Mouse (Mus musculus) left cerebral cortex, postnatal 25 days (tissue): ENCODE measurements around the gene Map3k19. TPM values are rescaled to one million over a fixed set of nuclear protein-coding genes. Genes with fewer than 3 reads are reported as not detected.

Experiments used
- DNase-seq, 2 experiments: peaks; one replicate each; pipeline ENCODE4 v3.0.0; 2022; ENCODE audit warnings: low spot score in 2 of 2, mixed read lengths in 1 of 2
- intact Hi-C: fragments of 180-260 bp; cut with DNase I; formaldehyde crosslinking; loops from one replicate; pipeline ENCODE4 v1.15.1; 2025
- total RNA-seq, 2 experiments: library from RNA; stranded (reverse); gene quantifications; 2 replicates each; pipeline ENCODE4 v1.2.3; 2021

The Map3k19 gene
- total RNA-seq, 2 experiments from 2014 or later, result 5.4 to 6.0 TPM

DNA sequence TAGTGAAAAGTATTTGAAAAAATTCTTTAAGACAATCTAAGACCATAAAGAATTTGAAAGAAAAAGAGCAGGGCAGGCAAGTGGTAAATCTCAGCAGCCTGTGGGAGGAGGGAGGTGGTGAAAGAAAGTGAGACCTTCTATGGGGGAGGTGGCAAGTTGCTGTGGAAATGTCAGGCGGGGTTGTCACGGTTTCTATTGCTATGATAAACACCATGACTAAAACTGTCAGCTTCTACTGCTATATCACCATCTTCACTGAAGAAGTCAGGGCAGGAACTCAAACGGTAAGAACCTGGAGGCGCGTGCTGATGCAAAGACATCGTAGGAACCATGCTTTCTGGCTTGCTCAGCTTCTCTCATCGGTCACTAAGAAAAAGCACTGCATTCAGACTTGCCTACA, 41.9 kb downstream of the Map3k19 start:
- DNase-seq, result peak; percentile 20 to 75
- intact Hi-C loops, result no loop called here

GRCm38 (mm10) chr1:127808671-127809070, 46.2 kb downstream of the Map3k19 start:
- intact Hi-C loops, result no loop called here
- no peak for DNase-seq

DNA sequence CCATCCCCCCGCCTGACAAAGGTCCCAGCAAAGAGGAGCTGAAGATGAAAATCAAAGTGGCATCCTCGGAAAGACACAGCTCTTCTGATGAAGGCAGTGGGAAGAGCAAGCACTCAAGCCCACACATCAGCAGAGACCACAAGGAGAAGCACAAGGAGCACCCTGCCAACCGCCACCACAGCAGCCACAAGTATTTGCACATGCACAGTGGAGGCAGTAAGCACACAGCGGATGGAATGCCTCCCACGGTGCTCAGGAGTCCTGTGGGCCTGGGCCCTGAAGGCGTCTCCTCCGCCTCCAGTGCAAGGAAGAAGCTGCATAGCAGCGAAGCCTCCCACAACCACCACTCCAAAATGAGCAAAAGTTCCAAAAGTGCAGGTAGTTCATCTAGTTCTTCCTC, 51.9 kb downstream of the Map3k19 start:
- DNase-seq, result peak; percentile 24 to 43
- intact Hi-C loops, result no loop called here

- DNase-seq, result no peak
- intact Hi-C loops, result no loop called here
Measured at GRCm38 (mm10) chr1:127796752-127797151, 58.1 kb downstream of the Map3k19 start.

GRCm38 (mm10) chr1:127796341-127796740, 58.5 kb downstream of the Map3k19 start:
- intact Hi-C loops, result no loop called here

DNA sequence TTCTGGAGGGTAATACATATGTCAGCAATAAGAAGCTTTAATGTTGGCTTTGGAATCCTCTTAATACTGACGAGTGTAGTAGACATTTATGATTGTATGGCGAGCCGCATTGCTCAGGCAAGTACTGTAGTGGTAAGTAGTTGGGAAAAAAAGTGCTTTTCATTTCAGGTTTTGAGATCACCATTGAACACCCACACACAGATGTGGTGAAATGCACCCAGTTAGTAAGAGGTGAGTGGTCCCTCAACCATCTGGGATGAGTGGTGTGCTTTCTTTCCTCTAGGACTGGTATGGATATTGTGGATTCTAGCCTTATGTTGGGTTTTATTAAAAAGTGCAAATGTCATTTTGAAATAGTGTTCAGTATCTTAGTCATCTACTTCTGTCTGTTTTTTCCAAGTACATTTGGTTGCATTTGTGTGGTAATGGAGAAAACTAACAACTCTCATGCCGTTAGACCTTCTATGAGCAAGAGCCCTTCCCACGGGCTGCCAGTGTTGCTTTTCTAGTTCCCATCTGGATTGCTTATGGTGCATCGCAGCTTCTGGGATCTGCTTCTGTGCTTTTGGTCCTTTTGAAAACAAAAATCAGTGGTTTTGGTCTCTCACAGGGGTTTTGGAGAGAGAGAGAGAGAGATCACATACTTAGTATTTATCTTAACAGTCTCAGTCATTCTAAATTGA, 59.6 kb downstream of the Map3k19 start:
- intact Hi-C loops, result no loop called here
- peak in 1 of 2 experiments; percentile 50 for DNase-seq

More at GRCm38 (mm10) chr1:127796341-127796740, 58.5 kb downstream of the Map3k19 start:
- DNase-seq, result no peak

DNA sequence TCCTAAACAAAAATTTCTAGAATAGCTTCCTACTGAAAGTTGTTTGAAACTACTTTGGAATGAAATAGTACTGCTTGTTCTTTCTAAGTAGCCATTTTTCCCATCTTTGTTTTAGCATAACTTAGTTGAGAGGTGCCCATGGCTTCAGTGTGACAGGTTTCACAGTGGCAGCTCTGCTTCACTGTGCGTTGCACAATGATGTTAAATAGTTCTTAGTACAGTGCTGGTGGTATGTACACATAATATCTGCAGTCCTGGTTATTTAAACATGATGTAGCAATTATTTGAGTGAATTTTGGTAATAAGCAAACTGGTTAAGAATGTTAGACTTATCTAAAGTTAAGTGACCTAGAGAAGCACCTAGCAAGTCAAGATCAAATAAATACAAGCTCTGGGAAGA, 61.4 kb downstream of the Map3k19 start:
- intact Hi-C loops, result no loop called here

GRCm38 (mm10) chr1:127788943-127789342, 65.9 kb downstream of the Map3k19 start:
- intact Hi-C loops, result no loop called here
- DNase-seq, result no peak

More for the DNA sequence above, 61.4 kb downstream of the Map3k19 start:
- DNase-seq, result no peak

- no peak for DNase-seq
- intact Hi-C loops, result no loop called here
Measured at GRCm38 (mm10) chr1:127785882-127786281, 68.9 kb downstream of the Map3k19 start.

- no peak for DNase-seq
- intact Hi-C loops, result no loop called here
Measured at GRCm38 (mm10) chr1:127783862-127784261, 71.0 kb downstream of the Map3k19 start.

- intact Hi-C loops, result no loop called here
- no peak for DNase-seq
Measured at GRCm38 (mm10) chr1:127780849-127781248, 74.0 kb downstream of the Map3k19 start.

DNA sequence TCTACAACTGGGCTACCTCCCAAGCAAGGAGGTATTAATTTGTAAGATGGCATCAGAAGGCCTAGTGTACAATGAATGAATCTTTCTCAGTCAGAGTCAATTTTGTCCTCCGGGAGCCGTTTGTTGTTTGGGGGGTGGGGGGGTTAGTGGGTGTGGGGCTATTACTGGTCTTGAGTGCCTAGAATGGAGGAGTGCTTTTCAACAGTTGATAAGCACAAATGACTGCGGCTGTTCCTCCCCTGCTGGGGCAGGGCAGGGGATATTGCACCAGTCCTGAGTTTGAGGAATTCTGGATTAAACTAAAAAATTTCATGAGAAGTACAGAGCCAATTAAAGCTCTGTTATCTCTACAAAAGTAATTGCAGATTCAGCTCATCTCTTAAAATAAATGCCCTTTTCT, 74.7 kb downstream of the Map3k19 start:
- intact Hi-C loops, result no loop called here
- no peak for DNase-seq

- intact Hi-C loops, result no loop called here
- no peak for DNase-seq
Measured at GRCm38 (mm10) chr1:127778611-127779010, 76.2 kb downstream of the Map3k19 start.

- DNase-seq, result no peak
- intact Hi-C loops, result no loop called here
Measured at GRCm38 (mm10) chr1:127776246-127776645, 78.6 kb downstream of the Map3k19 start.

DNA sequence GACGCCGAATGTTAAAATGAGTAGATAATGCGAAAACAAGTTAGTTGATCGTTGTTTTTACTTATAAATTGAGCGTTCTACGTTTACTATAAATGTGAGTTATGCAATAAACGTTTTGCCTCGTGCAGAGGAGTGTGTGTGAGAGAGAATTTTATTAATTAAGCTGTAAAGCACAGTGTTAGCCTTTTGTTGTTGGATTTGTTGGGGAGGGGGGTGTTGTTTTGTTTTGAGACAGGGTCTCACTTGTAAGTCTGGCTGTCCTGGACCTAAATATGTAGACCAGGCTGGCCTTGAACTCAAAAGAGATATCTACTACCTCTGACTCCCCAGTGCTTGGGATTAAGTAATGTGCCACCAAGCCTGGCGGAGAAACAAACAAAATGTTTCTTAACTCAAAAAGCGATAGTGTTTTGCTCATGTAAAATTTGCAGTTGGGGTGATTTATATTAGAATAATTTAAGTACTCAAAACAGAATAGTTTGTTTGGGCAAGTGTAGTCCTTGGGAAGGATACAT, 79.6 kb downstream of the Map3k19 start:
- no peak for DNase-seq
- intact Hi-C loops, result no loop called here

- DNase-seq, result no peak
- intact Hi-C loops, result no loop called here
Measured at GRCm38 (mm10) chr1:127774501-127774880, 80.3 kb downstream of the Map3k19 start.

DNA sequence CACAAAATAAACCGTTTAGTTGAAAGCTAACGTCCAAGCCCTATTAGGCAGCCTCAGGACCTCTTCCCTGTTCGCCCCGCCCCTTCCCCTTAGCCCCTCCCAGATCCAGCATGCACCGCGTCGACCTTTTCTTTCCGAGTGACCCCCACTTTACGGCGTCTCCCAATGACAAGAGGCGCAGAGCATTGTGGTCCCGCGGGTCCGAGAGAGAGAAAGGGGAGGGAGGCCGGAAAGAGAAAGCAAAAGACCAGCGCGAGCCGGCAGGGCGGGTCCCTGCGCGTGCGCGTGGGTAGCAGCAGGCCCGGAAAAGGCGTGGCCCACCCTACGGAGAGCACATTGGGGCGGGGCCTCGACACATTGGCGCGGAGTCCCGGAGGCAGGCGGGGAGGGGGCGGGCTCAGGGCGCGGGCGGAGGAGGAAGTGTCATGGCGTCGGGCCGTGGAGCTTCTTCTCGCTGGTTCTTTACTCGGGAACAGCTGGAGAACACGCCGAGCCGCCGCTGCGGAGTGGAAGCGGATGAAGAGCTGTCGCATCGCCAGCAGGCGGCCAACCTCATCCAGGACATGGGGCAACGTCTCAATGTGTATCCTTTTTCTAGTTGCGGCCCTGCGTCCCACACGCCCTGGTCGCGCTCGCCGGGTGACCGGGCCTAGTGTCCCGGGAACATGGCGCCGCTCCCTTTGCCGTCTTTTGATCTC, 80.9 kb downstream of the Map3k19 start, which contains the start of gene Ccnt2:
TSS of gene Ccnt2 (plus strand) at position 362 of the 698 bp plus-strand sequence.
- peak; percentile 99 to 100 for DNase-seq
- intact Hi-C loops, result no loop called here

DNA sequence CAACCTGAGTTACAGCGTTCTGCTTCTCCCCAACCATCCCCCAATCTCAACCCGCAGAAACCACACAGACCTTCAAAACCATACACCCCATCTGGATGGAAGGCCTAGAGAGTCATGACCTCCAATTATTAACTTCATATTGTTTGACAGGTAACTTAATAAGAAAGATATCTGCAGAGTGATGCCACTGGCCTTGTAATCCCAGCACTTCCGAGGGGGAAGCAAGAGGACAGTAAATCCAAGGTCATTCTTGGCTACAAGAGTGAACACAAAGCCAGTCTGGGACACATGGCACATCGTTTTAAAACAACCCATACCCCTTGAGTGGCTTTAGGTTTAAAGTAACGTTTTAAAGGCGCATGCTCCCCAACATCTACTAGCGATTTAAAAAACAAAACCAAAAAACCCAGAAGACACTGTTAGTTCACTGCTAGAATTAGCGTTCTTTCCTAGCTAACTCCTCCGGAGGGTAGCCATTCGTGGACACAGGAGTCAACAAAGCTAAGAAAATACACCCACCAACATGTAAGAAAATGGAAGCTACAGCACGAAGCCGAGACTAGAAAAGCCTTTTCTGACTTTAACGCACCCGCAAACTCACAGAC, 81.5 kb downstream of the Map3k19 start:
- intact Hi-C loops, result no loop called here

DNA sequence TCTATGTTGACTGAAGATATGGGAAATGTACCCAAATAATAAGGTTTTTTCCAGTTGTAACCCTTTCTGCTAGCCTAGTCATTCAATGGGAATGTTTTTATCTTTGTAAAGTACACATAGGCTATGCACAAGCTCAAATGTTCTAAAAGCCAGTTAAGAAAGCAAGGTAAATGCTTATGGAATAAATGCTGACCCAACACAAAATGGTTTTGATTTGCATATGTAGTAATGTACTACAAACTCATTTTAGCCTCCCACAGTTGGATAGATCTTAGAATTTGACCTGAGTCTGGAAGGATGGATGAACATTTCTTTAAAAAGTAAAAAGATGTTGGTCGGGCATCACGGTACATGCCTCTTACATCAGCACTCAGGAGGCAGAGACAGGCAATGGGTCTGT, 88.1 kb downstream of the Map3k19 start:
- intact Hi-C loops, result loop anchor here (5.0 kb wide), 1 partner anchor 69 kb away; no protein-coding TSS in a partner anchor

More for the DNA sequence above, 81.5 kb downstream of the Map3k19 start:
- DNase-seq, result no peak

GRCm38 (mm10) chr1:127765468-127765867, 89.4 kb downstream of the Map3k19 start:
- intact Hi-C loops, result loop anchor here (1.0 to 5.0 kb wide), 3 partner anchors 68 to 269 kb away; no protein-coding TSS in a partner anchor
- DNase-seq, result peak in 1 of 2 experiments; percentile 43

More for the DNA sequence above, 88.1 kb downstream of the Map3k19 start:
- no peak for DNase-seq
